Mouse (Mus musculus) large intestine, adult 2 months (tissue): ENCODE results near the gene Sirpa. TPM values are rescaled to one million over a fixed set of nuclear protein-coding genes. Genes with fewer than 3 reads are reported as not detected.

ENCODE experiments used
- polyA plus RNA-seq: library from polyadenylated mRNA; depleted of rRNA; stranded (reverse); fragments of >200 nt; gene quantifications from 2 replicates; pipeline ENCODE4 v1.2.3, GENCODE M21; 2012; rRNA removed

The Sirpa gene
- polyA plus RNA-seq, 1 experiment, result 16.6 TPM

Other genes with a start within 250 kb of the Sirpa start
- 2.3 and 3.1 TPM in 2 replicates for gene Il1b, start 221.7 kb upstream of the Sirpa start, polyA plus RNA-seq
- not detected in 2 replicates for gene F830045P16Rik, start 56.2 kb upstream of the Sirpa start, polyA plus RNA-seq
- gene Pdyn, start 107.0 kb downstream of the Sirpa start, polyA plus RNA-seq, result 0.09 and 0.32 TPM in 2 replicates
- gene Stk35, start 207.7 kb downstream of the Sirpa start, polyA plus RNA-seq, result 12.3 and 18.2 TPM in 2 replicates